ENCODE assay signal across 10 mouse cellular contexts in the genomic region with DNA sequence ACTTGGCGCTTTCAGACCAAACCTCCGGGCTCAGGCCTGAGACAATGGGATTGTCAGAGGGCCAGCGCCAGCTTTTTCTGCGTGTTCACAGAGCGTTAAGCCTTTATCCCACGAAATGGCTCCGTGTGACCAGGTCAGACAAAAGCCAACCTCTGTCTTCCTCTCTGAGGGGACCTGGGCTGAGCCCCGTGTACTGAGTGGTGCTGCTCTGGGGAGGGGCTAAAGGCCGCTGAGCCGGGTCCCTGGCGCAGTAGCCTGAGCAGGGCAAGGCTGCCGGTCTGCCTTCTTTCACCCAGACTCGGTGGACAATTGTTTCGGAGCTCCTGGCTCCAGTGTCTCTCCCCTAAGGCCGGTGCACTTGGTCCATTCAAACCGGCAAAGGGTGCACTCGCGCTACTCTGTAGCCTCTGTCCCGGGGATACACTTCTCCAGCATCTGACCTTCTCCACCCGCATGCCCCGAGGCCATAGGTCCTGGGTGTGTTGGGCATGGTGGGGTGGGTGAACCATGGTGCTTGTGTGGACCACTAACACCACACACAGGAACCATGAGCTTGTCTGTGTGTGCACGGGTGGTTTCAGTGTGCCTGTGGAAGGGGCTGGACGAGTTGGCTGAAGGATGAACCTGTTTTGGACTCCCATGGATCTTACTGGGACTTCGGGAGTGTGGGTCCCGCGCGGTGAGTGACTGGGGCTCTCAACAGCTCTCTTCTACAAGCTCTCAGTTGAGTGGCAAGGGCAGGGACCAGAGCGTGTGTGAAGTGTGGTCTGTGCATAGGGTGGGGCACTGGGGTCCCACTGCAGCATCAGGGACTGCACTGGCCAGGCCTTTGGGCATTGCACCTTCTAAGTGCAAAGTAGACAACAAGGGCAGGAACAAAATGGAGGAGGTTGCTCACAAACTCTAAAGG. TPM values are rescaled to one million over a fixed set of nuclear protein-coding genes. Genes with fewer than 3 reads are reported as not detected.
DNase-seq lines count a peak whose midpoint lies in the region; ATAC-seq lines count a peak whose summit lies in the region.
"Had no signal": no experiment of that assay in that cellular context is flagged by ENCODE, and none has a peak within 500 bp of the region (broad histone marks: within the 10 kb centered on the region; RNA-seq: fewer than 3 reads in every experiment).

No protein-coding gene starts in this region.

- peak overlapping the region; percentile 91 for H3K27ac ChIP-seq in midbrain, embryonic 10.5 days (replicated peaks)

- WGBS in midbrain, embryonic 10.5 days, result 4% methylated on average over 28 of the region's 28 CpGs

- peak overlapping the region; percentile 57 for H3K4me3 ChIP-seq in midbrain, embryonic 10.5 days

- H3K27me3 ChIP-seq in midbrain, embryonic 10.5 days (ENCODE audit: low read depth, poor library complexity, severe bottlenecking), result peaks cover 100% of the 10 kb centered on the region

- H3K9me3 ChIP-seq in midbrain, embryonic 10.5 days (replicated peaks), result no peaks in the 10 kb centered on the region

- no peak for ATAC-seq in monocyte, adult 5-6 weeks (replicated peaks; ENCODE audit: insufficient number of reproducible peaks, low FRiP score, low TSS enrichment, poor library complexity, severe bottlenecking)

- no peaks in the 10 kb centered on the region for H3K36me3 ChIP-seq in midbrain, embryonic 10.5 days

- DNase-seq in cerebellum, postnatal 25 days, result peak; percentile 28 to 38
- DNase-seq in cerebellum, postnatal 4 days (ENCODE audit: low spot score in 2 of 2), result no peak
- DNase-seq in testis, postnatal 14 days (ENCODE audit: low spot score), result peak; percentile 11
- no peak for DNase-seq in testis, postnatal 10 days (ENCODE audit: low spot score)
- peak; percentile 81 for DNase-seq in midbrain, embryonic 10.5 days (ENCODE audit: low spot score)
- DNase-seq in right cerebral cortex, postnatal 36 days (ENCODE audit: low spot score in 2 of 2), result no peak
- no peak for DNase-seq in thymus, postnatal 0 days (ENCODE audit: low spot score)

- peaks cover 48% of the 10 kb centered on the region for H3K4me1 ChIP-seq in midbrain, embryonic 10.5 days

RNA-seq across cellular contexts. Expression of a gene that starts 40.9 kb away (rescaled TPM):
- polyA plus RNA-seq in midbrain, embryonic 10.5 days (2016; fragmentation: Nextera tagmentation; extraction: Ambion mirVana), result 0.84 and 1.1 TPM in 2 replicates
- polyA plus RNA-seq in thymus, postnatal 0 days (2015; fragmentation: Nextera tagmentation; extraction: Ambion mirVana), result not detected in 2 replicates
- total RNA-seq in monocyte, adult 5-6 weeks (2017), result not detected in 3 replicates
- total RNA-seq: common myeloid progenitor, adult 5-6 weeks; hematopoietic stem cell, adult 5-6 weeks had no signal

RNA-seq across cellular contexts. Expression of a gene that starts 53.4 kb away (rescaled TPM):
- polyA plus RNA-seq in midbrain, embryonic 10.5 days (2016; fragmentation: Nextera tagmentation; extraction: Ambion mirVana), result 107 and 125 TPM in 2 replicates
- polyA plus RNA-seq in thymus, postnatal 0 days (2015; fragmentation: Nextera tagmentation; extraction: Ambion mirVana), result 46.5 and 47.5 TPM in 2 replicates
- 80.0 to 111 TPM (median 92.3 TPM) in 3 replicates for total RNA-seq in monocyte, adult 5-6 weeks (2017)

Comparison
In these comparisons a context has a peak if more than half of its experiments do, and no peak if none do; other contexts are left out.
1. DNase-seq: peak in cerebellum, postnatal 25 days (2 of 2), testis, postnatal 14 days (single experiment) and midbrain, embryonic 10.5 days (single experiment); none in cerebellum, postnatal 4 days (0 of 2), testis, postnatal 10 days (single experiment), right cerebral cortex, postnatal 36 days (0 of 2) and thymus, postnatal 0 days (single experiment).